Mouse (Mus musculus): Measurements from ENCODE around the gene Fzd4. TPM values are rescaled to one million over a fixed set of nuclear protein-coding genes. Genes with fewer than 3 reads are reported as not detected.

The Fzd4 gene
- polyA plus RNA-seq, 1 experiment from 2014 or later, result 28.1 TPM

- Histone ChIP-seq H3K9me3 (ENCODE audit: low read length) (no peaks in the 10 kb centered on the region), H3K27me3 (ENCODE audit: insufficient read depth, low read length) (no peaks in the 10 kb centered on the region), H3K4me3 (ENCODE audit: low read length) (no peak overlapping the region), H3K4me1 (ENCODE audit: insufficient read depth, low read length) (peaks cover 16% of the 10 kb centered on the region; the same call in 1 of the 2 replicates), H3K4me2 (replicated peaks; ENCODE audit: low read depth, low read length) (no peak overlapping the region), H3K27ac (ENCODE audit: low read length) (peak overlapping the region; percentile 70), H3K9ac (replicated peaks; ENCODE audit: low read length) (no peak overlapping the region), H3K36me3 (ENCODE audit: insufficient read depth, low read length) (no peaks in the 10 kb centered on the region)
- WGBS, result 22% methylated on average over 7 of the region's 7 CpGs
- peak; percentile 42; the same call in 1 of the 2 replicates for ATAC-seq (ENCODE audit: low FRiP score, low TSS enrichment)
Observed at GRCm38 (mm10) chr7:89380935-89381705, 23.0 kb upstream of the Fzd4 start.

- Histone ChIP-seq H3K4me3 (ENCODE audit: low read length) (no peak overlapping the region), H3K4me1 (ENCODE audit: insufficient read depth, low read length) (peaks cover 28% of the 10 kb centered on the region), H3K9ac (replicated peaks; ENCODE audit: low read length) (no peak overlapping the region), H3K4me2 (replicated peaks; ENCODE audit: low read depth, low read length) (no peak overlapping the region), H3K36me3 (ENCODE audit: insufficient read depth, low read length) (no peaks in the 10 kb centered on the region), H3K27ac (ENCODE audit: low read length) (no peak overlapping the region), H3K27me3 (ENCODE audit: insufficient read depth, low read length) (no peaks in the 10 kb centered on the region), H3K9me3 (ENCODE audit: low read length) (no peaks in the 10 kb centered on the region)
- WGBS, result 90% methylated on average over 3 of the region's 3 CpGs
- ATAC-seq (ENCODE audit: low FRiP score, low TSS enrichment), result no peak
Observed at GRCm38 (mm10) chr7:89382892-89383291, 21.3 kb upstream of the Fzd4 start.

- peaks cover 31% of the 10 kb centered on the region for H3K4me1 ChIP-seq (ENCODE audit: insufficient read depth, low read length)
- no peak overlapping the region for H3K4me3 ChIP-seq (ENCODE audit: low read length)
- no peak overlapping the region for H3K9ac ChIP-seq (replicated peaks; ENCODE audit: low read length)
- no peaks in the 10 kb centered on the region for H3K36me3 ChIP-seq (ENCODE audit: insufficient read depth, low read length)
- ATAC-seq (ENCODE audit: low FRiP score, low TSS enrichment), result peak; percentile 46; the same call in 1 of the 2 replicates
- 0 out of 2 replicates have a peak overlapping the region, but pooled peaks have one; percentile 38 for H3K27ac ChIP-seq (ENCODE audit: low read length)
- WGBS, result 46% methylated on average over 3 of the region's 3 CpGs
- H3K9me3 ChIP-seq (ENCODE audit: low read length), result no peaks in the 10 kb centered on the region
- no peak overlapping the region for H3K4me2 ChIP-seq (replicated peaks; ENCODE audit: low read depth, low read length)
- no peaks in the 10 kb centered on the region for H3K27me3 ChIP-seq (ENCODE audit: insufficient read depth, low read length)
Observed at GRCm38 (mm10) chr7:89388981-89389380, 15.2 kb upstream of the Fzd4 start.

GRCm38 (mm10) chr7:89390660-89391059 lies 13.5 kb upstream of the Fzd4 start:
- ATAC-seq (ENCODE audit: low FRiP score, low TSS enrichment), result no peak
- H3K4me3 ChIP-seq (ENCODE audit: low read length), result no peak overlapping the region
- no peaks in the 10 kb centered on the region for H3K36me3 ChIP-seq (ENCODE audit: insufficient read depth, low read length)
- no peak overlapping the region for H3K9ac ChIP-seq (replicated peaks; ENCODE audit: low read length)
- H3K4me2 ChIP-seq (replicated peaks; ENCODE audit: low read depth, low read length), result no peak overlapping the region
- no peak overlapping the region for H3K27ac ChIP-seq (ENCODE audit: low read length)
- peaks cover 31% of the 10 kb centered on the region for H3K4me1 ChIP-seq (ENCODE audit: insufficient read depth, low read length)
- no peaks in the 10 kb centered on the region for H3K27me3 ChIP-seq (ENCODE audit: insufficient read depth, low read length)
- 61% methylated on average over 2 of the region's 2 CpGs for WGBS
- no peaks in the 10 kb centered on the region for H3K9me3 ChIP-seq (ENCODE audit: low read length)

- Histone ChIP-seq H3K27me3 (ENCODE audit: insufficient read depth, low read length) (no peaks in the 10 kb centered on the region), H3K9me3 (ENCODE audit: low read length) (no peaks in the 10 kb centered on the region), H3K27ac (ENCODE audit: low read length) (no peak overlapping the region), H3K9ac (replicated peaks; ENCODE audit: low read length) (no peak overlapping the region), H3K36me3 (ENCODE audit: insufficient read depth, low read length) (no peaks in the 10 kb centered on the region), H3K4me1 (ENCODE audit: insufficient read depth, low read length) (peaks cover 24% of the 10 kb centered on the region), H3K4me2 (replicated peaks; ENCODE audit: low read depth, low read length) (no peak overlapping the region), H3K4me3 (ENCODE audit: low read length) (no peak overlapping the region)
- 88% methylated on average over 3 of the region's 3 CpGs for WGBS
- no peak for ATAC-seq (ENCODE audit: low FRiP score, low TSS enrichment)
Observed at GRCm38 (mm10) chr7:89391281-89391680, 12.9 kb upstream of the Fzd4 start.

- Histone ChIP-seq H3K4me3 (ENCODE audit: low read length) (no peak overlapping the region), H3K36me3 (ENCODE audit: insufficient read depth, low read length) (no peaks in the 10 kb centered on the region), H3K9me3 (ENCODE audit: low read length) (no peaks in the 10 kb centered on the region), H3K4me1 (ENCODE audit: insufficient read depth, low read length) (peaks cover 20% of the 10 kb centered on the region), H3K27ac (ENCODE audit: low read length) (no peak overlapping the region), H3K27me3 (ENCODE audit: insufficient read depth, low read length) (no peaks in the 10 kb centered on the region), H3K9ac (replicated peaks; ENCODE audit: low read length) (no peak overlapping the region), H3K4me2 (replicated peaks; ENCODE audit: low read depth, low read length) (no peak overlapping the region)
- WGBS, result 76% methylated on average over 4 of the region's 4 CpGs
- ATAC-seq (ENCODE audit: low FRiP score, low TSS enrichment), result no peak
Observed at GRCm38 (mm10) chr7:89391831-89392230, 12.3 kb upstream of the Fzd4 start.

- Histone ChIP-seq H3K36me3 (ENCODE audit: insufficient read depth, low read length) (no peaks in the 10 kb centered on the region), H3K4me2 (replicated peaks; ENCODE audit: low read depth, low read length) (no peak overlapping the region), H3K9ac (replicated peaks; ENCODE audit: low read length) (no peak overlapping the region), H3K27me3 (ENCODE audit: insufficient read depth, low read length) (no peaks in the 10 kb centered on the region), H3K27ac (ENCODE audit: low read length) (no peak overlapping the region), H3K9me3 (ENCODE audit: low read length) (no peaks in the 10 kb centered on the region), H3K4me1 (ENCODE audit: insufficient read depth, low read length) (peaks cover 18% of the 10 kb centered on the region), H3K4me3 (ENCODE audit: low read length) (no peak overlapping the region)
- no peak for ATAC-seq (ENCODE audit: low FRiP score, low TSS enrichment)
- 72% methylated on average over 4 of the region's 4 CpGs for WGBS
Observed at GRCm38 (mm10) chr7:89392388-89392787, 11.8 kb upstream of the Fzd4 start.

GRCm38 (mm10) chr7:89392825-89393224 lies 11.3 kb upstream of the Fzd4 start:
- 95% methylated on average over 1 of the region's 1 CpGs for WGBS
- Histone ChIP-seq H3K27me3 (ENCODE audit: insufficient read depth, low read length) (no peaks in the 10 kb centered on the region), H3K4me1 (ENCODE audit: insufficient read depth, low read length) (peaks cover 14% of the 10 kb centered on the region), H3K27ac (ENCODE audit: low read length) (no peak overlapping the region), H3K9ac (replicated peaks; ENCODE audit: low read length) (no peak overlapping the region), H3K4me2 (replicated peaks; ENCODE audit: low read depth, low read length) (no peak overlapping the region), H3K36me3 (ENCODE audit: insufficient read depth, low read length) (no peaks in the 10 kb centered on the region), H3K4me3 (ENCODE audit: low read length) (no peak overlapping the region), H3K9me3 (ENCODE audit: low read length) (no peaks in the 10 kb centered on the region)
- ATAC-seq (ENCODE audit: low FRiP score, low TSS enrichment), result no peak

GRCm38 (mm10) chr7:89395399-89395798 lies 8.8 kb upstream of the Fzd4 start:
- Histone ChIP-seq H3K4me1 (ENCODE audit: insufficient read depth, low read length) (no peaks in the 10 kb centered on the region), H3K36me3 (ENCODE audit: insufficient read depth, low read length) (no peaks in the 10 kb centered on the region), H3K9me3 (ENCODE audit: low read length) (no peaks in the 10 kb centered on the region), H3K9ac (replicated peaks; ENCODE audit: low read length) (no peak overlapping the region), H3K27ac (ENCODE audit: low read length) (no peak overlapping the region), H3K27me3 (ENCODE audit: insufficient read depth, low read length) (no peaks in the 10 kb centered on the region), H3K4me3 (ENCODE audit: low read length) (no peak overlapping the region), H3K4me2 (replicated peaks; ENCODE audit: low read depth, low read length) (no peak overlapping the region)
- ATAC-seq (ENCODE audit: low FRiP score, low TSS enrichment), result no peak
- WGBS, result 84% methylated on average over 1 of the region's 1 CpGs

GRCm38 (mm10) chr7:89396386-89396785 lies 7.8 kb upstream of the Fzd4 start:
- Histone ChIP-seq H3K27ac (ENCODE audit: low read length) (no peak overlapping the region), H3K9me3 (ENCODE audit: low read length) (no peaks in the 10 kb centered on the region), H3K36me3 (ENCODE audit: insufficient read depth, low read length) (no peaks in the 10 kb centered on the region), H3K4me1 (ENCODE audit: insufficient read depth, low read length) (peaks cover 8% of the 10 kb centered on the region), H3K4me3 (ENCODE audit: low read length) (no peak overlapping the region), H3K27me3 (ENCODE audit: insufficient read depth, low read length) (no peaks in the 10 kb centered on the region), H3K4me2 (replicated peaks; ENCODE audit: low read depth, low read length) (no peak overlapping the region), H3K9ac (replicated peaks; ENCODE audit: low read length) (no peak overlapping the region)
- no peak for ATAC-seq (ENCODE audit: low FRiP score, low TSS enrichment)
- WGBS, result 79% methylated on average over 8 of the region's 8 CpGs

All from kidney, embryonic 16.5 days (tissue).